7 mouse cellular contexts compared by ENCODE assay signal in the genomic region with DNA sequence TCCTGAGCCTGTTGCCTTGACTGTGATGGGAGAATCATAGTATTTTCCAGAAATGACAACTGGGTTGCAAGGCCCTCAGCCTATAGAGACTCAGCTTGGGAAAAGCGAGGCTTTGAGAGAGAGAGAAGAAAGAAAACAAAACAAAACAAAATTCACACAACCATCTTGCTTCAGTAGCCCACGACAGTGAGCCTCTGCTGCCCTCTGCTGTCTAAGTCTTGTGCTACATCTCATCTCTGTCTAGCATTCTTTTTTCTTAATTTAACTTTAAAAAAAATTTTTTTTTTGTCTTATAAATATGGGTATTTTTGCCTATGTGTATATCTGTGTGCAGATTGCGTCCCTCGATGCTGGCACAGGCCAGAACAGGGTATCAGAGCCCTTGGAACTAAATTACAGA.
DNase-seq lines count a peak whose midpoint lies in the region; ATAC-seq lines count a peak whose summit lies in the region.

No protein-coding gene starts in this region.

- peak; percentile 50 for ATAC-seq in activated CD4-positive, CD25-positive, alpha-beta regulatory T cell, adult 4 months
- no peak for ATAC-seq in embryonic facial prominence, embryonic 11.5 days (replicated peaks; ENCODE audit: insufficient number of reproducible peaks, low FRiP score, low TSS enrichment, low read depth)

- H3K4me1 ChIP-seq in embryonic facial prominence, embryonic 11.5 days (ENCODE audit: control insufficient read depth, insufficient read depth, low read length) = no peaks in the 10 kb centered on the region
- H3K4me1 ChIP-seq in limb, embryonic 10.5 days = no peaks in the 10 kb centered on the region

- no peak overlapping the region for H3K4me3 ChIP-seq in embryonic facial prominence, embryonic 11.5 days (ENCODE audit: low read depth, low read length)
- no peak overlapping the region for H3K4me3 ChIP-seq in limb, embryonic 10.5 days

- no peaks in the 10 kb centered on the region for H3K27me3 ChIP-seq in embryonic facial prominence, embryonic 11.5 days (ENCODE audit: control insufficient read depth, insufficient read depth, low read length)
- H3K27me3 ChIP-seq in limb, embryonic 10.5 days (ENCODE audit: low read depth, poor library complexity, severe bottlenecking) = no peaks in the 10 kb centered on the region

- DNase-seq in layer of hippocampus, adult 11-12 months (ENCODE audit: low spot score) = peak; percentile 59
- DNase-seq in layer of hippocampus, adult 9-11 months = no peak
- DNase-seq in CD4-positive, CD25-positive, alpha-beta regulatory T cell, adult 2 months (ENCODE audit: low read depth, low spot score) = peak; percentile 71
- DNase-seq in embryonic facial prominence, embryonic 11.5 days (ENCODE audit: low spot score) = peak; percentile 71
- DNase-seq in limb, embryonic 10.5 days (ENCODE audit: low spot score) = peak; percentile 65
- DNase-seq in retina, embryonic 14.5 days (ENCODE audit: low spot score) = peak; percentile 74

- no peaks in the 10 kb centered on the region for H3K36me3 ChIP-seq in embryonic facial prominence, embryonic 11.5 days (replicated peaks; ENCODE audit: control insufficient read depth, insufficient read depth, low read depth, low read length)
- no peaks in the 10 kb centered on the region for H3K36me3 ChIP-seq in limb, embryonic 10.5 days

- no peak overlapping the region for H3K9ac ChIP-seq in embryonic facial prominence, embryonic 11.5 days (replicated peaks; ENCODE audit: low read length)

- H3K4me2 ChIP-seq in embryonic facial prominence, embryonic 11.5 days (ENCODE audit: low read depth, low read length) = no peak overlapping the region

- WGBS in embryonic facial prominence, embryonic 11.5 days = 32% methylated on average over 4 of the region's 4 CpGs
- WGBS in limb, embryonic 10.5 days = 49% methylated on average over 4 of the region's 4 CpGs

- no peaks in the 10 kb centered on the region for H3K9me3 ChIP-seq in embryonic facial prominence, embryonic 11.5 days (replicated peaks; ENCODE audit: control insufficient read depth, low read length)
- H3K9me3 ChIP-seq in limb, embryonic 10.5 days (replicated peaks) = no peaks in the 10 kb centered on the region

- H3K27ac ChIP-seq in embryonic facial prominence, embryonic 11.5 days (replicated peaks; ENCODE audit: low read depth, low read length) = no peak overlapping the region
- H3K27ac ChIP-seq in limb, embryonic 10.5 days = 0 out of 2 replicates have a peak overlapping the region, but pooled peaks have one; percentile 0
